Mouse (Mus musculus) E14TG2a.4 (cell line): ENCODE results near the gene Eps8l1.

Source experiments
- H3K27me3 ChIP-seq: 2 replicates; pipeline ENCODE4 v1.6.1; 2014; ENCODE audit warnings: low read length, control low read depth; ENCODE audit not compliant: insufficient read depth
- H3K36me3 ChIP-seq: 2 replicates; pipeline ENCODE4 v1.6.1; 2014; ENCODE audit warnings: low read length, control low read depth; ENCODE audit not compliant: insufficient read depth
- H3K4me1 ChIP-seq: replicated peaks from 2 replicates; pipeline ENCODE4 v1.6.1; 2014; ENCODE audit warnings: low read depth, low read length, control low read depth
- H3K4me3 ChIP-seq: replicated peaks from 2 replicates; pipeline ENCODE4 v1.5.1; 2014; ENCODE audit warnings: mild to moderate bottlenecking, low read length
- H3K9me3 ChIP-seq: 2 replicates; pipeline ENCODE4 v1.6.1; 2014; ENCODE audit warnings: low read length, control low read depth
- CTCF ChIP-seq: conservative IDR thresholded peaks from 2 replicates; pipeline ENCODE4 v1.5.1; 2014; ENCODE audit warnings: low read length
- NANOG ChIP-seq: IDR thresholded peaks from 2 replicates; pipeline ENCODE4 v1.6.1; 2014; ENCODE audit warnings: borderline replicate concordance, low read length, mixed read lengths
- POU5F1 ChIP-seq: IDR thresholded peaks from 2 replicates; pipeline ENCODE4 v1.6.1; 2014; ENCODE audit warnings: low read length, borderline replicate concordance

The Eps8l1 gene

DNA sequence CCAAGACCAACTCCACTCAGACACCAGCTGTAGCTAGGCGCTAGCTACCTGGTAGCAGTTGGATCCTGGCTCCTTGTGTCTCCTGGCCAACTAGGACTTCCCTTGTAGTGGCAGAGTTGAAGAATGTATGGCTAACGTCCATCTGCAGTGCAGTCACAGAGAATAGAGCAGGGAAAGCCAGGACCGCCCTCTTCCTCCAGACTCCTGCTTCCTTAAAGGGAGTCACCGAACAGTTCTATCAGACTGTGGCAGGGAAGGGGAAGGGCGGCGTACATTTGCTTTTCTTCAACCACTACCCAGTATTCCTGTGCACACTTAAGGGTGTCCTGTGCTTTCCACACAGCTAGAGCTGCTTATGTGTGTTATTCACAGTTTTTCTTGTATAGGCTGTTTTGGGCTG lies 30.8 kb downstream of the Eps8l1 start:
- H3K4me1 ChIP-seq = peaks cover 24% of the 10 kb centered on the region; the same call in 1 of the 2 replicates
- H3K9me3 ChIP-seq = no peaks in the 10 kb centered on the region
- TF ChIP-seq CTCF = no peak
- TF ChIP-seq NANOG = no peak
- no peak for TF ChIP-seq POU5F1
- H3K27me3 ChIP-seq = no peaks in the 10 kb centered on the region
- H3K36me3 ChIP-seq = peaks cover 98% of the 10 kb centered on the region
- no peak overlapping the region for H3K4me3 ChIP-seq

DNA sequence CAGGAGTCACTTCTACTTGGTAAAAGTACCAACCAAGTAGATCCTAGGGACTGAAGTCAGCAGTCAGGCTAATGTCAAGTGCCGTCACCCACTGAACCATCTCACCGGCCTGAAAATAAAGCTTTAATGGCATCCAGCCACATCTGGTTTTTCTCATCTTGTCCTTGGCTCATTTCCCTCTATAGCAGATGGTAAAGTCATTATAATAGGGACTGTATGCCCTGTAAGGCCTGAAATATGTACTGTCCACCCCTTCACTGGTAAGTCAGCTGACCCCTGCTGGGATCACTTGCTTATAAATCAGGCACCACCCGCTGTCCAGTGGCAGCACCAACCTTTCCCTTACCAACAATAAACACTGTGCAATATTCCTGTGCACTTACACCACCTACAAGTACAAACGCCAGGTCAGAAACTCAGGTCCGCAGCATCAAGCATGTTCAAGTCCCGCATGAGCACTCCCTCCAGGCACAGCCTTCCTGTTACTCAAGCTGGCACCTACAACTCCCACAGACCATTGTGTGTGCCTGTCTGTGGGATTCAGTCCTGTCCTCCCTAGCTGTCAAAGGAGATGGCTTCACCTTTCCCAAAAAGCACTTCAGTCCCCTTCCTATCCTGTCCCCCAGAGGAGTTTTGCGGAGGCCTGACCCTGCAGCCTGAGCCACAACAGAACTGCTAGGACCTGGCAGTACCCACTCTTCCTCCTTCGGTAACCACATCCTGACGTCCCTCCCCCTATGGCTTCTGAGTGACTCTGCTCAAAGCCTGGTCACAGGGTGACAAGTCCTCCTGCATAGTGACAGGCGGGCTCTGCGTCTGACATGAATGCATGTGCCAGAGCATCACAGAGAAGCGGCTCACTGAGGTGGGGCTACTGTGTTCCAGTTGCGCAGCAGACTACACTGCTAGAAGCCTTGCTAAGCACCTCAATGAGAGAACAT lies 32.1 kb downstream of the Eps8l1 start:
- peaks cover 28% of the 10 kb centered on the region for H3K4me1 ChIP-seq
- H3K36me3 ChIP-seq = peaks cover 98% of the 10 kb centered on the region

DNA sequence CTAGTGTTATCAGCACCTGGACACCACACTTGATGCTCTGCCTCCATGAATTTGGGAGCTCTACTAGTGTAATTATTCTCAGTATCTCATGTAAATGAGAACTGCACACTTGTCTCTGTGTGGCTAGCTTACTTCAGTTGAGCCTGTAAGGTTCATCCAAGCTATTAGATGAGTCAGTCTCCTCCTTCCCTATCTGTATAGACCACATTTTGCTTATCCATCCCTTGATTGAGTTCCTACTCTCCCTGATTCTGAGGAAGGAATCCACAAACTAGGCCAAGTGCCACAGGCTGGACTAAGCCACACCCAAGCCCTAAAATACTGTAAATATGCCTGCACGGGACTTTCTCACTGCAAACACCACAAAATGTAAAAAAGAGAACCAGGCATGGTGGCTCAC lies 33.5 kb downstream of the Eps8l1 start:
- Histone ChIP-seq H3K27me3 (no peaks in the 10 kb centered on the region), H3K9me3 (no peaks in the 10 kb centered on the region), H3K4me1 (peaks cover 43% of the 10 kb centered on the region), H3K36me3 (peaks cover 96% of the 10 kb centered on the region), H3K4me3 (no peak overlapping the region)
- TF ChIP-seq NANOG = no peak
- no peak for TF ChIP-seq POU5F1
- TF ChIP-seq CTCF = no peak

More for the DNA sequence above, 32.1 kb downstream of the Eps8l1 start:
- TF ChIP-seq CTCF = no peak
- no peak for TF ChIP-seq NANOG
- no peak for TF ChIP-seq POU5F1
- no peaks in the 10 kb centered on the region for H3K9me3 ChIP-seq
- no peak overlapping the region for H3K4me3 ChIP-seq
- no peaks in the 10 kb centered on the region for H3K27me3 ChIP-seq

DNA sequence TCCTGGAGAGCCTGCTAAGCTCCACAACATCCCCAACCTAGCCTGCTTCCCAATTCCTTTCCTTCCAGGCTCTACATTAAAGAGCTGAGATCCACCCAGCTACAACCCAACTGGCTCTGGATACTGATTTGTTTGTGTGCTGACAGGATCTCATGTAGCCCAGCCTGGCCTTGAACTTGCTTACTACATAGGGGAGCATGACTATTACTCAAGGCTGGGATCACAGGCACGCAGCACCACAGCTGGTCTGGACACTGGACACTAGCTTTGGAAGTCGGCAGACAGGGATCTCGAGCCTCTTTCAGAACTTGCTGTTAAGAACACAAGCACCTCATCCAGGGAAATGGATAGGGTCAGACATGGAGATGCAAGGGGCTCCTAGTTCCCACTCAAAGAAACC lies 36.0 kb downstream of the Eps8l1 start:
- no peaks in the 10 kb centered on the region for H3K9me3 ChIP-seq
- no peak for TF ChIP-seq CTCF
- no peak for TF ChIP-seq POU5F1
- no peak for TF ChIP-seq NANOG
- peaks cover 3% of the 10 kb centered on the region; the same call in 1 of the 2 replicates for H3K27me3 ChIP-seq
- H3K36me3 ChIP-seq = peaks cover 83% of the 10 kb centered on the region
- H3K4me1 ChIP-seq = peaks cover 52% of the 10 kb centered on the region
- H3K4me3 ChIP-seq = no peak overlapping the region

DNA sequence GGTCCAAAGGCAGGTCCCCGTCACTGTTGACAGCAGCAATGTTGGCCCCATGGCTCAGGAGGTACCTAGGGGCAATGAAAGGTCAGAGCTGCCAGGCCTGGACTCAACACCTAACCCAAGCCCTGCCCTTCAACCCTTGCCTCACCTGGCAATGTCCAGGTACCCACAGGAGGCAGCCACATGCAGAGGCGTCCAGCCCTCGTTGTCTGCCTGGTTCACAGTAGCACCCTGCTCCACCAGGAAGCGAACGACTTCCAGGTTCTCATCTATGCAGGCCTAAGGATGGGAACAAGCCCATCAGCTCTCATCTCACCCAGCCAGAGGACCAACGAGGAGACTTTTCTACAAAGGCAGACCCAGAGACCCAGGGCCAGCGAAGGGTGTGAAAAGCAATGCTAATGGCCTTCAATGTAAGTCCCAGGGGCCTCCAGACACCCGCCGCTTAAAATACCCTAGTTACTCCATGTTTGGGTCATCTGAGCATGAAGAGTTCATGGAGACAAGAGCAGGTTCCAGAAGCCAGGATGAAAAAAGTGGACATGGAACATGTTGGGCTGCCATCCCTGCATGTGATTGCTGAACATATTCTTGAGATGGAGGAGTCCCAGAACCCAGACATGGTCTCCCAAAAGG lies 36.9 kb downstream of the Eps8l1 start:
- H3K4me3 ChIP-seq = no peak overlapping the region
- H3K4me1 ChIP-seq = peaks cover 52% of the 10 kb centered on the region
- peaks cover 3% of the 10 kb centered on the region; the same call in 1 of the 2 replicates for H3K27me3 ChIP-seq
- no peaks in the 10 kb centered on the region for H3K9me3 ChIP-seq
- H3K36me3 ChIP-seq = peaks cover 74% of the 10 kb centered on the region
- no peak for TF ChIP-seq CTCF
- no peak for TF ChIP-seq POU5F1
- no peak for TF ChIP-seq NANOG

DNA sequence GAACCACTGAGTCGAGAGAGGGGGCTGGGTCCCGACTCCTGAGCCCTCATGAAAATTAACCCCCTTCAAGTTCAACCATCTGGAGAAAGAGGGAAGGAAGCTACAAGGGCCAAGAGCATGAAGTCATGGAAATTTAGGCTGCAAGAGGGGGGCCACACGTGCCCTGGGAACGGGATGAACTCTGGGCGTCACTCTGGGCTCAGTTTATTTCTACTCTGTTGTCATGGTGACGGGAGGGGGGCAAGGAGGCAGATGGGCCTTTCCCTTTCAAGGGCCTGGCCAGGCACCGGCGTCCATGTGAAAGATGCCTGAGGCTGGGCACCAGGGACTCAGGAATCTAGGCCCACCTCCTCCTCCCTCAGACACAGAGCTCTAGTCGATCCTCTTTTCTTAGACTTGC lies 37.8 kb downstream of the Eps8l1 start:
- peaks cover 50% of the 10 kb centered on the region for H3K4me1 ChIP-seq
- H3K27me3 ChIP-seq = peaks cover 3% of the 10 kb centered on the region; the same call in 1 of the 2 replicates
- H3K9me3 ChIP-seq = no peaks in the 10 kb centered on the region
- H3K36me3 ChIP-seq = peaks cover 65% of the 10 kb centered on the region
- TF ChIP-seq CTCF (no peak), NANOG (no peak), POU5F1 (no peak)
- no peak overlapping the region for H3K4me3 ChIP-seq

DNA sequence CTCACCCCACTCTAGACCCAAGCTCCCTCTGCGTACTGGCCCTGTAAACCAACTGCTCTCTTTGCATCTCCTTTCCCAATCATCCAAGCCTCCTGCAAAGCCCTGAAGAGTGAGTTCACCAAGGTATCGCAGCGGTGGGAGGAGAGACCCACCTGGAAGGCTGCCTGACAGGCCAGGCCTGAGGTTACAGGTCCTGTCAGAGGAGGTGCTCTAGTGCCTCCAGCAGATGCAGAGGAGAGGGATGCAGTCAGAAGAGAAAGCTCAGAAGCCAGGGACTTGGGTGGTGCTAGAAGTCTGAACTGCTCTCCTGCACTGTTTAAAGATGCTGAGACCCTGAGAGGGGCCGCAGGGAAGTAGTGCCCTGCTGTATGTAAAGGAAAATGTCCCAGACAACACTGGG lies 38.6 kb downstream of the Eps8l1 start:
- Histone ChIP-seq H3K4me3 (no peak overlapping the region), H3K4me1 (peaks cover 48% of the 10 kb centered on the region), H3K27me3 (peaks cover 3% of the 10 kb centered on the region; the same call in 1 of the 2 replicates), H3K9me3 (no peaks in the 10 kb centered on the region), H3K36me3 (peaks cover 58% of the 10 kb centered on the region)
- TF ChIP-seq CTCF = no peak
- TF ChIP-seq POU5F1 = no peak
- TF ChIP-seq NANOG = no peak

DNA sequence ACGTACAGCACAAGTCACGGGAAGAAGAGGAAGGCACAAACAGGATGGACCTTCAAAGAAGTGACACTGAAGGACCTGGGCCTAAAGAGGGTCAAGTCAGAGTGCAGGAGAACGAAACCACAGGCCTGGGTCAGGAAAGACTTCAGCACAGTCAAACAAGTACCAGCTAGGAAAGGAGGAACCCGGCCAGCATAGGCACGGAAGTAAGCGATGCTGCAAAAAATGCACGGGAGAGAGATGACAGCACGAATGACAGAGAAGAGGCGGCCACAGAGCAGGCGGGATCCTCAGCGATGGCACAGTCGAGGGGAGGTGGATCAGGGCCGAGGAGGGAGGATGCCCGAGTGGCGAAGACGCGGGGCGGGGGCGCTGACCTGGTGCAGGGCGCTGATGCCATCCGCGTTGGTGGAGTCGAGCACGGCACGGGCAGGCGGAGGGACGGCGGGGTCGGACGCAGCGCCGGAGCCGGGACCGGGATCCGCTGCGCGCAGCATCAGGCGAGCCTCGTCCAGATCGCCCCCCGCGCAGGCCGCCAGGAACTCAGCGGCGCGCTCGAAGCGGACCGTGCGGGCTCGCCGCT lies 40.5 kb downstream of the Eps8l1 start:
- TF ChIP-seq NANOG = no peak
- TF ChIP-seq POU5F1 = no peak
- no peak for TF ChIP-seq CTCF

More for the DNA sequence above, 40.5 kb downstream of the Eps8l1 start:
- peaks cover 54% of the 10 kb centered on the region for H3K4me1 ChIP-seq
- peak overlapping the region; percentile 92 for H3K4me3 ChIP-seq
- peaks cover 3% of the 10 kb centered on the region; the same call in 1 of the 2 replicates for H3K27me3 ChIP-seq
- peaks cover 39% of the 10 kb centered on the region for H3K36me3 ChIP-seq
- no peaks in the 10 kb centered on the region for H3K9me3 ChIP-seq
